Mouse (Mus musculus) megakaryocyte-erythroid progenitor cell, adult 5-6 weeks (primary cell): Measurements from ENCODE around the gene Cebpg. TPM values are rescaled to one million over a fixed set of nuclear protein-coding genes. Genes with fewer than 3 reads are reported as not detected.

Experiments used
- ATAC-seq: replicated peaks from 2 replicates; pipeline ENCODE4 v1.8.0; 2016; ENCODE audit warnings: mild to moderate bottlenecking, inconsistent platforms; ENCODE audit not compliant: severe bottlenecking, poor library complexity, low FRiP score, low TSS enrichment
- total RNA-seq, 2 experiments: library from RNA; stranded (forward) in 1 of 2; stranded (reverse) in 1 of 2; fragments of 200-1000, 215-1000 nt in 1 of 2; fragments of >200 nt in 1 of 2; fragmentation: Nextera tagmentation in 1 of 2; gene quantifications; 2 replicates each; pipeline ENCODE4 v1.2.3; 2014 to 2017

Gene Cebpg
- total RNA-seq, 2 experiments from 2014 or later = 21.9 to 54.0 TPM

DNA sequence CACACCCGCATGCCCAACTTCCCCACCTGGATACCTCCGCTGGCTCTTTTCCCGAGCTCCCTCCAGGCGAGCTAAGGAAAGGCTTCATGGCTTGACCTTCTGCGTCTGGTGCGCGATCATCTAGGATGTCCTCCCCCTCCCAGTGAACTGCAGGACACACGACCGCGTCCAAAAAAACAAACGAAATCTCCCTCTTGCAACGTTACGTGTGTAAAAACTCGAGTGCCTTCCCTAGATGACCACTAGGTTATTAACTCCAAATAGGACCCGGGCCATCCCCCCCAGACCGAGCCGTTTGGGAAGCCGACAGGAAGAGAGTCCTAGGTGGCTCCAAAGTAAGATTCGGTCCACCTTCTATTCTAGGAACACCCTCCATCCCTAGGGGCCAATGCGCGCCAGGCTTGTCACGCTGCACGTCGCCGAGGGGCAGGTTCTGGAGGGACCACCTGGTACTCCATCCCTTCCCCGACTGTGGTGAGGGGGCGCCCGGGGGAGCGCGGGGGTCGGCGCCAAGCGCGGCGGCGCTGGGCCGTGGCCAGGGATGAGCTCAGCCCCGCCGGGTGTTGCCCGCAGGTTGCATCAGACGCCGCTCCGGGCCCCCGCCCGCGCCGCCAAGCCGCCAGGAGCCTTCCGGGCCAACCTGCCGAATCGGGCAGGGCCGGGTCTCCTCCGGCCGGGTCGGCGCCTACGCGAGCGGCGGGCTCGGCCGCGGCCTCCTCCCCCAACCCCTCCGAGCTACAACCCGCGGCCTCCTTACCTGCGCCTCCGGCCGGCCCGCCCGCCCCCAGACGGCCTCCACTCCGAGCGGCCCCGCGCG is 546 bp downstream of the Cebpg start:
- ATAC-seq = peak; percentile 53

- ATAC-seq = no peak
Measured at GRCm38 (mm10) chr7:35054977-35055618, 1.3 kb downstream of the Cebpg start.

DNA sequence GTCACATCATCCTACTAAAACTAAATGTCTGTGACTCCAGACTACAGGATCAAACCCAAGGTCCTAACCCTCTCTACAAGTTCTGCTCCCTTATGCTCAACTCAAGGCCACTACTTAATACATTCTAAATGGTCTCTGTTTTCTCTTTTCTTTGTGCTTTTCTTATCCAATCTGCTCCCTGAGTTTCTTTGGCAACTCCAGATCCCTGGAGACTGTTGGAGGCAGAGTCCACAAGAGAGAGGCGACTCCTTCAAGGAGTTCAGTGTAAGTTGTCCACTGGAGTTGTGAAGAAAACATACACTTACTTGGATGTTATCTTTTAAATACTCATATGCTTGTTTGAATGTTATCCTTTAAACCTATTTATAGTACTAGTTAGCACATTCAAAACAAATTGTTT is 2.1 kb downstream of the Cebpg start:
- no peak for ATAC-seq

DNA sequence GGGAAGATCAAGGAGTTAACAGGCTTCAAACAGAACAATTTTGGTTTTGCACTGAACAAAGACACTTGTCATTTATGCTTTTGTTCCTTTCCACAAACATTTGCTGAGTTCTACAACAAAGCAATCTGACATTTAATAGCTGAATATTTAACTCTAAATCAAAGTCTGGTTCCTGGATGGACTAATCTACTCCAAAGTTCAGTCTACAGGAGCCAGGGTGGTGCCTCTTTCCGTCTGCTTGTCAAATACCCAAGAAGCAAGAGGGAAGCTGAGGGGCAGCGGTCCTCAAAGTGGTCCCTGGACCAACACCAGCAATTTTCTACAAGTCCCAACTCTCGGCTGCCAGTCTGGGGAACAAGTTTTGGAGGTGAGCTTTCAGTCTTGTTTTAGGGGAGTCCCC is 3.2 kb downstream of the Cebpg start:
- no peak for ATAC-seq

- no peak for ATAC-seq
Measured at GRCm38 (mm10) chr7:35050540-35050939, 5.8 kb downstream of the Cebpg start.

GRCm38 (mm10) chr7:35046091-35046490 is 10.3 kb downstream of the Cebpg start:
- peak; percentile 66 for ATAC-seq

- ATAC-seq = no peak
Measured at GRCm38 (mm10) chr7:35044719-35045118, 11.7 kb downstream of the Cebpg start.

DNA sequence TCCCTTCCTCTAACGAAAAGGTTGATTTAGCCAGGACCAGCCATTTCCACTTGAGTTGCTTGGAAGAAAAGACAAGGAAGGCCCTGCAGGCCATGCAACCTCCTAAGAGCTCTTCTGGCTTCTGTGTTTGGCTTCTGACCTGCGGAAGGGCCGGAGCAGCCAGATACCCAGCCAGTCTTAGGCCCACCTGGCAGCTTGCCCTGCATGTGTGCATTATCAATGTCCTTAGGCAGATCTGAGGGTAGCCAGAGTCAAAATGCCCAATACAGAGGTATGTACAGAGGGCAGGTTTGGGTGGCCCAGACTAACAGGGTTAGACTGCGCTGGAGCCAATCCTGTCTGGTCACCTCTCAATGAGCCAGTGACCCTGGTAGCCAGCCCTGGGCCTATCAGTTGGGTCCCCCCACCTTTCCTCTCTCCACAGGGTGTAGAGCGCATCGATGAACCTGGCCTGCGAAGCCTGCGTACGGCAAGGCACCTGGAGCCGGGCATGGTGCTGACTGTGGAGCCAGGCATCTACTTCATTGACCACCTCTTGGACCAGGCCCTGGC is 13.0 kb downstream of the Cebpg start:
- no peak for ATAC-seq

GRCm38 (mm10) chr7:35042759-35043217 is 13.6 kb downstream of the Cebpg start:
- no peak for ATAC-seq

DNA sequence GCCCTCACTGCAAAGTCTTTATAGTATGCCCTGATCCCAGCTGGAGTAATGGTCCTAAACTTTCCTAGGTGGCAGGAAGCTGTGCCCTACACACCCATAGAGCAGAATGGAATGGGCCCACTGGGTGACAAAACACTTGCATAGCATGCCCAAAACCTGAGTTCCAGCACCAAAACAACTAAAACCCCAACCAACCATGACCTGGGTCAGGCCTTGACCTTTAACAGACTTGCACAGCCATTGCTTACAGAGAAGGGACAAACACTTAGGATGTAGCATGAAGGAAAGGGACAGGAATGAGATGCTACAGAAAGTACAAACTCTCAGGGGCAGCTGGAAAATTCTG is 14.2 kb downstream of the Cebpg start:
- ATAC-seq = no peak

DNA sequence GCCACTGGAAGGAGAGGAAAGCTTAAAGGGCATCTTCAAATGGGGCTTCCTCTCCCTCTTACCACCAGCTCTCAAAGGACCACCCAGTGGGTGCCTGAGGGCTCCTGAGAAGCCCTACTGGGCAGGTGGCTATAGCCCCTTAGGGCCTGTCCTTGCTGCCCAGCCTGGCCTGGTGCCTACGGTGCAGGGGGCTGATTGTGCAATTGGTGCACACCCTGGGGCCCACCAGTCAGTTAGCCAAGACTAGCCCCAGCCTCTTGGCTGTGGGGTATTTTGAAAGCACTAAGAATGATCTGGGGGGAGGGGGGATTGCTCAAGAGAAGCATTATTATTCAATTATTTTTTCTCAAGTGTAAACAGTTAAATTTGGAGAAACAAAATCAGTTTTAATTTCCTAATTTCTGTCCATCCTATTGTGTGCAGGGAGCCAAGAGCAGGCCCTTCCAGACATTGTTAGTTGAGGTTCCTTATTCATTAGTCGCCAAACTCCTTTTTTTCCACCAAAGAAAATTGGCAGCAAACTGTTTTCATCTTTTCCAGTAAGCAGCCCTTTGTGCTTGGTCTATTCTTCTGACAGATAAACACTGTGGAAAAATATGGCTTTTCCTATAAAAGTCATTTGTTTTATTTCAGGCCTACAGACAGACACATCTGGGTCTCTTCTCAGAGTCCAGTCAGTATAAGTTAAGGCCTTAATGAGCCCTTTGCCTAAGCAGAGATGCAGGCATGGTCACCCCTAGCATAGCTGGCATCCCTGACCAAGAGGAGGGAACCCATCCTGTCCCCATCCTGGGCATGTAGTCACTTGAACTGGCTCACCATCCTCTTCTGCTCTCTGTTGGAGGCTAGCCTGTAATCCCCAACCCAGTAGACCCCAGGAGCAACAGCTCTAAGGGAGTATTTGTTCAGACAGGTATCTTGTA is 14.8 kb downstream of the Cebpg start:
- ATAC-seq = no peak

GRCm38 (mm10) chr7:35040176-35040972 is 16.0 kb downstream of the Cebpg start:
- no peak for ATAC-seq

DNA sequence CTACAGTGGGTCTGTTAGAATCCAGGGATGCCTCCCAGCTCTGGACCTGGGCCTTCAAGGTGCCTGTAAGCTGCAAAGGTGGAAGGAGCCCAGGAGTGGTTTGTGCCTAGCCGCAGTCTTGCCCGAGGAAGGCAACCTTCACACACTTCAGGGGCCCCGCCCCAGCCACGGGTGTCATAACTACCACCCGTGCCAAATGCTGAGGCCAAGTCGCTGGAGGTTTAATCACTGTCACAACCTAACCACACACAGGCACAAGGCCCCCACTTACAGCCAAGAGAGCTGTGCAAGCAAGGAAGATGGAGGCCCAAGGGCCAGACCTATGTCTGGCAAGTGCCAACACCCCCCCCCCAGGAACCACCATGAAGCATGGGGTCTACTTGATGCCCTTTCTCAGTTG is 19.0 kb downstream of the Cebpg start:
- no peak for ATAC-seq

GRCm38 (mm10) chr7:35036266-35036731 is 20.1 kb downstream of the Cebpg start:
- 0 out of 2 replicates have a peak, but pooled peaks have one; percentile 3 for ATAC-seq

GRCm38 (mm10) chr7:35035565-35035964 is 20.8 kb downstream of the Cebpg start:
- ATAC-seq = peak; percentile 81

DNA sequence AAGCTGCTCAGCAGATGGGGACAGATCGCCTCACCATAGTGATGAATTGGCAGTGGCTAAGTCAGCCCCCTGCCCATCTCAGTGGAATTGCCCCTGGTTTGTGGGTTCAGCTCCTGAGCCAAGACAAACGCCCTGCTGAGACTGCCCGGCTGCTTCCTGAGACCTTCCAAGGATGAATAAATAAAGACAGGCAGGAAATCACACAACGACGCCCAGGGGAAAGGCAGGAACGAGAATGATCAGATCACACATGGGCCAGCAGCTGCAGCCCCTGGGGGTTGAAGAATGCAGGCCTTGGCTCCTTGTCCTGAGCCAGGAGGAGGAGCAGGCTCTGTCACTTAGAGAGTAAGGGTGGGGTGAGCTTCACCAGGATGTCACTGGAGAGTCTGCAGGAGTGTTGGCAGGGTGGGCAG is 21.2 kb downstream of the Cebpg start:
- peak; percentile 66 for ATAC-seq

GRCm38 (mm10) chr7:35030567-35030966 is 25.8 kb downstream of the Cebpg start:
- no peak for ATAC-seq

DNA sequence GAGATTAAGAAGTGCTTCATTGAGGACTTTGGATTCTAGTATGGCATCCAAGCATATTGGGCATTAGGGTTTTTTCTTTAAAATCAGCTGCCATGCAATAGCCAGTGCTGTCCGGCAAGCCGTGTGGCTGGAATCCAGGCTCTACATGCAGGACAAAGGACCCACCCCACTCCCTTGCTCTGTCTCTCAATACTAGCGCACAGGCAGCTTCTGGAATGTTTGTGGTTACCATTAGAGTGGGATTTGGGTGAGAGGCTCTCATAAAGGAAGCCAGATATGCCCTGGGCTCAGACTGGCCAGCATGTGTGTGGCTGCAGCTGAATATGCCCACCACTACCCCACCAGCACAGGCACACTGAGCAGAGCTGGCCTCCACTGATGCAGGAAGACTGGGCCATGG is 26.7 kb downstream of the Cebpg start:
- ATAC-seq = no peak

GRCm38 (mm10) chr7:35029228-35029627 is 27.1 kb downstream of the Cebpg start:
- no peak for ATAC-seq
